Mouse (Mus musculus) testis, adult 2 months (tissue): Measurements from ENCODE around the gene P2rx3. TPM values are rescaled to one million over a fixed set of nuclear protein-coding genes. Genes with fewer than 3 reads are reported as not detected.

Experiments used
- H3K27ac ChIP-seq: fragments of 200-500 bp; 2 replicates; pipeline ENCODE4 v1.5.1; 2012; ENCODE audit warnings: low read depth, low read length; ENCODE audit not compliant: control insufficient read depth, insufficient read depth
- H3K27me3 ChIP-seq: fragments of 200-500 bp; 2 replicates; pipeline ENCODE4 v1.6.1; 2012; ENCODE audit warnings: mild to moderate bottlenecking, low read length, moderate library complexity; ENCODE audit not compliant: control insufficient read depth, insufficient read depth
- H3K36me3 ChIP-seq: fragments of 200-500 bp; 2 replicates; pipeline ENCODE4 v1.6.1; 2012; ENCODE audit warnings: mild to moderate bottlenecking, low read length; ENCODE audit not compliant: control insufficient read depth, insufficient read depth
- H3K4me1 ChIP-seq: fragments of 200-500 bp; 2 replicates; pipeline ENCODE4 v1.6.1; 2012; ENCODE audit warnings: low read length; ENCODE audit not compliant: control insufficient read depth, insufficient read depth
- H3K4me3 ChIP-seq: fragments of 200-500 bp; 2 replicates; pipeline ENCODE4 v1.5.1; 2012; ENCODE audit warnings: low read depth, mild to moderate bottlenecking, low read length, moderate library complexity, mixed read lengths; ENCODE audit not compliant: control insufficient read depth
- CTCF ChIP-seq: fragments of 200-500 bp; IDR thresholded peaks from 2 replicates; pipeline ENCODE4 v1.5.1; 2012; ENCODE audit warnings: low read depth, mild to moderate bottlenecking, inconsistent platforms, low read length, moderate library complexity; ENCODE audit not compliant: control insufficient read depth, insufficient read depth, insufficient replicate concordance
- POLR2A ChIP-seq: fragments of 200-500 bp; IDR thresholded peaks from 2 replicates; pipeline ENCODE4 v1.6.1; 2012; ENCODE audit warnings: low read depth, mild to moderate bottlenecking, inconsistent platforms, low read length, moderate library complexity; ENCODE audit not compliant: control insufficient read depth
- polyA plus RNA-seq: library from polyadenylated mRNA; depleted of rRNA; stranded (reverse); fragments of >200 nt; gene quantifications from 2 replicates; pipeline ENCODE4 v1.2.3, GENCODE M21; 2012

Gene P2rx3
- polyA plus RNA-seq, 1 experiment: 103 TPM

DNA sequence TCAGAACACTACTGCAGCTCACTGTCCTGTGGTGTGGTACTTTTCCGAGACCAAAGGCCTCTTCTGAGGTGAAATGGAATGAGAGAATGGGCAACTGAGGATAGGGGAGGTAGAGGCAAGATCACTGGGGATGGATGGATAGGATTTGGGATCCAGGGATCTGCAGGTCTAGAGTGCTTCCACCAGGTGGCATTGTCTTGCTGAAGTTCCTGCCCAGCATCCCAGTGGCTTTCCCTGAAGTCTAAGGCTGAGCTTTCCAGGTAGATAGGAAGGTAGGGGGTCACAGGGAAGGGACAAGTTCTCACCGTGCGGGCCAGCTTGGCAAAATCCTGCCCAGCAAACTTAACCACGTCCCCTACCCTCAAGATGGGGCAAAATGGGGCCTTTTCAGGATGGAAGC is 15.2 kb downstream of the P2rx3 start:
- TF ChIP-seq CTCF (peak; percentile 39; the same call in 1 of the 2 replicates), POLR2A (no peak)
- no peaks in the 10 kb centered on the region for H3K36me3 ChIP-seq

DNA sequence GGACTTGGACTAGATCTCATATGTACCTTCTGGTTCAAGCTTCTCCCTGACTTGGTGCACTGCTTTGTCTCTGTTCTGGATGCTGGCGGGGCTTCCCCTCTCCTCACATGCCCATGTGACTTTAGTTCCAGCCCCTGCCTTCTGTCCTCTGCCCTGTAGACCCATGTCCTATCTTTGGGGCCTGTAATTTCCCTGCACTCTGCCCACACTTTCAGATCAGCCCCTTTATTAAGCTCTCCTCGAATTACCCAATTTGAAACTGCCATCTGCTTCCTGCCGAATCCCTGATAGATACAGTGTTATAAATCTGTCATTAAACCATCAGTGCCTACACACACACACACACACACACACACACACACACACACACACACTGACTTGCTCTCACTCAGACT is 22.7 kb downstream of the P2rx3 start:
- H3K27ac ChIP-seq: no peak overlapping the region
- no peaks in the 10 kb centered on the region for H3K27me3 ChIP-seq
- TF ChIP-seq POLR2A (no peak), CTCF (no peak)
- no peaks in the 10 kb centered on the region for H3K4me1 ChIP-seq
- H3K36me3 ChIP-seq: no peaks in the 10 kb centered on the region
- no peak overlapping the region for H3K4me3 ChIP-seq

More for the DNA sequence above, 15.2 kb downstream of the P2rx3 start:
- Histone ChIP-seq H3K4me3 (no peak overlapping the region), H3K27me3 (no peaks in the 10 kb centered on the region), H3K4me1 (no peaks in the 10 kb centered on the region), H3K27ac (no peak overlapping the region)

DNA sequence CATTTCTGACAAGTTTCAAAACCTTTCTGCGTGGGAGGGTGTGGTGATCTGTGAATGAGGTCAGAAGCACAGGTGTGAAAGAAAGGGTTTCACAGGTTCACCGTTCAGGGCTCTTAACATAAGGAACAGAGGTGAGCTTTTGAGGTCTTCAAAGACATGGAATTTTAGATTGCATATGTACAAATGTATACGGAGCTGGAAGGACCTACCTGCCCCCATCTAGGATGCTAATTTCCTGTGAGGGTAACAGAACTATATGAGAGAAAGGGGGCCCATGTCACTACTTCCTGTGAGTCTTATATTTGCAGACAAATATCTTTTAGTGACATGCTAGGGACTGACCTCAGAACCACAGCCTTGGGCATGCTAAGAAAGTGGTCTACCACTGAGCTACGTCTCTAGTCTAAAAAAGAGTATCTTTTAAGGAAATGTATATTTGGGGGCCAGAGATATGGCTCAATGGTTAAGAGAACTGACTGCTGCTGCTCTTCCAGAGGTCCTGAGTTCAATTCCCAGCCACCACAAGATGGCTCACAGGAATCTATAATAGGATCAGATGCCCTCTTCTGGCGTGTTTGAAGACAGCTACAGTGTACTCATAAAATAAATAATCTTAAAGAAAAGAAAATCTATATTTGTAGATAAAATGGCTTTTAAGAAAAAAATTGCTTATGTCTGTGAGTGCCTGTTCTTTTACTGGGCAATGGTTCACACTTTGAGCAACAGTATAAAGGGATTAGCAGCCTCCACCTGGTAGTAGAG is 23.3 kb downstream of the P2rx3 start:
- Histone ChIP-seq H3K4me3 (no peak overlapping the region), H3K27me3 (no peaks in the 10 kb centered on the region), H3K36me3 (no peaks in the 10 kb centered on the region), H3K27ac (no peak overlapping the region), H3K4me1 (no peaks in the 10 kb centered on the region)
- no peak for TF ChIP-seq POLR2A
- TF ChIP-seq CTCF: no peak

DNA sequence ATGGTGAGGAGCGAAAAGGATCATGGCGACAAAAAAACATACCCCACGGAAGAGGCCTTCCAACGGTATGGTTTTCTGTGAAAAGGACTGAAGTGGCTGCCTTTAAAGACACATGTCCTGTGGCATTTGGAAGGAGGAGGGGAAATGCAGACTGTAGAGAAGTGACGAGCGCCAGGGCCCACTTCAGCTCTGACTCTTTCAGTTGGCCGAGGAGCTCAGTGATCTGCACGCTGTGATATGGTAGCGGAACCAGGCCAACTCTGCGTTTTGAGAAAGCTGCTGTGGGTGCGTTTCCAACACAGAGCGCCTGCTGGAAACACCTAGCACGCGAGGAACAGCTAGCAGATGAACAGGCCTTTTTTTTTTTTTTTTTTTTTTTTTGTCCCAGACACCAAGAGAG is 24.6 kb downstream of the P2rx3 start:
- TF ChIP-seq POLR2A (no peak), CTCF (no peak)
- Histone ChIP-seq H3K27ac (no peak overlapping the region), H3K27me3 (no peaks in the 10 kb centered on the region), H3K4me3 (no peak overlapping the region), H3K4me1 (no peaks in the 10 kb centered on the region), H3K36me3 (no peaks in the 10 kb centered on the region)

DNA sequence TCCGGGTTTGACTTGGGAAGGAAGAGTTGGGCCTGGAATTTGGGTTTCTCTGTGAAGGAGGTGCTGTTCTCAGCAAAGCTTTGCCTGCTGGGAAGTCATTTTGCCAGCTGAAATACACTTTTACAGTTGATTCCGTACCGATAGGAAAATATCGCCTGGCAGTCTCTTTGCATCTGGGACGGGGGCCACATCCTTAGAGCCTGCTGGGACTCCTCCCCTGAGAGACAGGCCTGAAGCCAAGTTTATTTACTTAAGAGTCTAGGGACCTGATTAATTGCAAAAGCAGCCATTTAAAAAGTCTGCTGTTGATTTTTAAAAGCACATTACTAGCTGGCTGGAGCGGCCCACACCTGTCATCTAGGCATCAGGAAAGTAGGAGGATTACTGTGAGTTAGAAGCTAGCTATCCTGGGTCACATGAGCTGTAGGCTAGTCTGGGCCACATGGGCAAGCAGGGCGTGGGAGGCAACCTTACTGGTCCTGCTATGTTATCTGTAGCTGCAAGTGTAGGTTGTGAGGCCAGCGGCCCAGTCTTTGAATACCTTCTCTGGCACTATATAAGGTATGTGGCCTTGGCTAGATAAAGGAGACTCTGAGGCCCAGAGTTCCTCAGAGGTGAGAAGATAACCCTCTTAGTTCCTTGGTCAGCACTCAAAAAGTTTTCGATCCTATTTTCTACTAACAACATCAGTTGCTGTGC is 25.2 kb downstream of the P2rx3 start:
- Histone ChIP-seq H3K4me3 (no peak overlapping the region), H3K27ac (no peak overlapping the region), H3K27me3 (no peaks in the 10 kb centered on the region), H3K36me3 (no peaks in the 10 kb centered on the region), H3K4me1 (no peaks in the 10 kb centered on the region)
- no peak for TF ChIP-seq CTCF
- TF ChIP-seq POLR2A: no peak

DNA sequence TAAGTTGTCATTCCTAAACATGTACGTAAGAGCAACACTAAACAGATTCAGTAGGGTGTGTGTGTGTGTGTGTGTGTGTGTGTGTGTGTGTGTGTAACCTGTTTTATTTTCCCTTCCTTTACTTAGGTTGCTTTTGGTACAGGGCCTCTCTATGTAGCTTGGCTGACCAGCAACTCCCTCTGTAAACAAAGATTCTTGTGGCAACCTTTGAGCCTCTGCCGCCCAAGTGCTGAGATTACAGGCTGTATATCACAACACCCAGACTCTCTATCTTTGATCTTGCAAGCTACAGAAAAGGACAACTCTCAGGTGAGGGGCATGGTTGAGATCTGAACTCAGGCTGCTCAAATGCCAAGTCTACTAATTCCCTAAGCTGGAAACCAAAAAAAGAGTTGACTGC is 28.1 kb downstream of the P2rx3 start:
- Histone ChIP-seq H3K4me1 (no peaks in the 10 kb centered on the region), H3K4me3 (no peak overlapping the region), H3K27me3 (no peaks in the 10 kb centered on the region), H3K27ac (no peak overlapping the region), H3K36me3 (no peaks in the 10 kb centered on the region)
- TF ChIP-seq CTCF (no peak), POLR2A (no peak)

DNA sequence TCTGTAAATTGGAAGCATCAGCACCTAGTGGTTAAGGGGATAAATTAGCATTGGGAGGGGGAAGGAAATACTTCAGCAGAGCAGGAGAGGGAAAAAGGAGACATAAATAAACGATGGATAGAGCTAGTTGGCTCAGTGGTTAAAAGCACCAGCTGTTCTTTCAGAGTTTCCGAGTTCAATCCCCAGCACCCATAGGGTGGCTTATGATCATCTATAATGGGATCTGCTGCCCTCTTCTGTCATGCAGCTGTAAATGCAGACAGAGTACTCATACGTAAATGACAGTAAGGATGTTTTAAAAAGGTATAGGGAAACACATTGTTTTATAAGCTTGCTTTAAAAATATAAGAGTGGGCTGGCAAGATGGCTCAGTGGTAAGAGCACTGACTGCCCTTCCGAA is 29.5 kb downstream of the P2rx3 start:
- H3K27me3 ChIP-seq: no peaks in the 10 kb centered on the region
- H3K36me3 ChIP-seq: no peaks in the 10 kb centered on the region
- no peak overlapping the region for H3K4me3 ChIP-seq
- H3K27ac ChIP-seq: no peak overlapping the region
- no peaks in the 10 kb centered on the region for H3K4me1 ChIP-seq
- TF ChIP-seq POLR2A: no peak
- no peak for TF ChIP-seq CTCF

DNA sequence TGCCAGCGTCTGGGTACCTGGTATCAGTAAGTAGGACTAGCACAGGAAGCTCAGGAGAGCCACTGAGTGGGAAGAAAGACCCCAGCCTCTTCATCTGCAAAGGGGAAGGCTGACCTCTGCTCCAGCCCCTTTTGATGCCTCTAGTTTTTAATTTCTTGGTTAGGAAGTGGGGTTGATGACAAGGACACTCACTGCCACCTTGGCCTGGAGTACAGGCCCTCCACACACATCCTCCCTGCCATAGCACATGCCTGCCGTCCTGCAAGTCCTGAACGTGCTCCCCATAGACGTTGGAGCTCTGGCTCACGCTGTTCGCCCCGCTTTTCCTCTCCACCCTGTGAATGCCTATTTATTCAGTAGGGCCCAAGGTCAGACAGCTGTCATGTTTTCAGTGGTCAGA is 30.7 kb downstream of the P2rx3 start:
- Histone ChIP-seq H3K27ac (no peak overlapping the region), H3K4me1 (no peaks in the 10 kb centered on the region), H3K36me3 (no peaks in the 10 kb centered on the region), H3K4me3 (no peak overlapping the region), H3K27me3 (no peaks in the 10 kb centered on the region)
- TF ChIP-seq POLR2A (no peak), CTCF (no peak)
